Mouse (Mus musculus): ENCODE results near the gene Cog2.

GRCm38 (mm10) chr8:124571732-124572429 lies 51.3 kb downstream of the Cog2 start:
- no peak for TF ChIP-seq MAFK (IDR thresholded peaks at IDR 0.05; ENCODE audit: insufficient read depth, low read depth, low read length)
- no peak for TF ChIP-seq ZNF384 (IDR thresholded peaks at IDR 0.05; ENCODE audit: low read depth, low read length)
- TF ChIP-seq HCFC1 (IDR thresholded peaks at IDR 0.05; ENCODE audit: borderline replicate concordance, insufficient read depth, low read length) = no peak
- TF ChIP-seq CHD2 (IDR thresholded peaks at IDR 0.05; ENCODE audit: low read depth, low read length) = no peak
- TF ChIP-seq ZC3H11A (IDR thresholded peaks at IDR 0.05; ENCODE audit: borderline replicate concordance, low read depth, low read length) = no peak

Data from ES-E14 (cell line).